Mouse (Mus musculus) embryonic facial prominence, embryonic 15.5 days (tissue): ENCODE results near the gene Psmd1. TPM values are rescaled to one million over a fixed set of nuclear protein-coding genes. Genes with fewer than 3 reads are reported as not detected.

Experiments used
- ATAC-seq: fragments of 200-750 bp; cut with Nextera tagmentation; 2 replicates; pipeline ENCODE4 v1.8.0; 2017; ENCODE audit warnings: low read depth, moderate TSS enrichment; ENCODE audit not compliant: insufficient number of reproducible peaks, low FRiP score, low TSS enrichment
- H3K27ac ChIP-seq: fragments of 300-500 bp; sonication (generic); replicated peaks from 2 replicates; pipeline ENCODE4 v1.5.1; 2015; ENCODE audit warnings: mild to moderate bottlenecking, inconsistent platforms
- H3K27me3 ChIP-seq: fragments of 300-500 bp; sonication (generic); 2 replicates; pipeline ENCODE4 v1.6.1; 2015; ENCODE audit warnings: inconsistent platforms
- H3K36me3 ChIP-seq: fragments of 300-500 bp; sonication (generic); 2 replicates; pipeline ENCODE4 v1.6.1; 2015; ENCODE audit warnings: mild to moderate bottlenecking, inconsistent platforms
- H3K4me1 ChIP-seq: fragments of 300-500 bp; sonication (generic); 2 replicates; pipeline ENCODE4 v1.6.1; 2015; ENCODE audit warnings: inconsistent platforms
- H3K4me2 ChIP-seq: fragments of 300-500 bp; sonication (generic); replicated peaks from 2 replicates; pipeline ENCODE4 v1.6.1; 2015; ENCODE audit warnings: mild to moderate bottlenecking, inconsistent platforms
- H3K4me3 ChIP-seq: fragments of 300-500 bp; sonication (generic); replicated peaks from 2 replicates; pipeline ENCODE4 v1.5.1; 2015; ENCODE audit warnings: mild to moderate bottlenecking, inconsistent platforms
- H3K9ac ChIP-seq: fragments of 300-500 bp; sonication (generic); 2 replicates; pipeline ENCODE4 v1.6.1; 2015; ENCODE audit warnings: inconsistent platforms
- H3K9me3 ChIP-seq: fragments of 300-500 bp; sonication (generic); replicated peaks from 2 replicates; pipeline ENCODE4 v1.6.1; 2016; ENCODE audit warnings: inconsistent platforms
- WGBS: fragments of 180-500 bp; shearing (Covaris S2); methylation state at CpG from one replicate; pipeline ENCODE4 v1.1.7; 2015; 5-methylcytosine and 5-hydroxymethylcytosine counted together
- polyA plus RNA-seq: library from polyadenylated mRNA; unstranded; fragments of >200 nt; fragmentation: Nextera tagmentation; extraction: Ambion mirVana; gene quantifications from 2 replicates; pipeline ENCODE4 v1.2.1, GENCODE M21; 2015

Gene Psmd1
- polyA plus RNA-seq, 1 experiment from 2014 or later, result 149 TPM

GRCm38 (mm10) chr1:86045848-86046805 is 18.1 kb upstream of the Psmd1 start, which contains the start of gene 2810459M11Rik:
Gene 2810459M11Rik, plus strand, starts transcription at chr1:86045863.
- no peaks in the 10 kb centered on the region for H3K9me3 ChIP-seq
- H3K27ac ChIP-seq, result no peak within 1 kb of the TSS
- WGBS, result under 1% methylated on average over 102 of the region's 110 CpGs

DNA sequence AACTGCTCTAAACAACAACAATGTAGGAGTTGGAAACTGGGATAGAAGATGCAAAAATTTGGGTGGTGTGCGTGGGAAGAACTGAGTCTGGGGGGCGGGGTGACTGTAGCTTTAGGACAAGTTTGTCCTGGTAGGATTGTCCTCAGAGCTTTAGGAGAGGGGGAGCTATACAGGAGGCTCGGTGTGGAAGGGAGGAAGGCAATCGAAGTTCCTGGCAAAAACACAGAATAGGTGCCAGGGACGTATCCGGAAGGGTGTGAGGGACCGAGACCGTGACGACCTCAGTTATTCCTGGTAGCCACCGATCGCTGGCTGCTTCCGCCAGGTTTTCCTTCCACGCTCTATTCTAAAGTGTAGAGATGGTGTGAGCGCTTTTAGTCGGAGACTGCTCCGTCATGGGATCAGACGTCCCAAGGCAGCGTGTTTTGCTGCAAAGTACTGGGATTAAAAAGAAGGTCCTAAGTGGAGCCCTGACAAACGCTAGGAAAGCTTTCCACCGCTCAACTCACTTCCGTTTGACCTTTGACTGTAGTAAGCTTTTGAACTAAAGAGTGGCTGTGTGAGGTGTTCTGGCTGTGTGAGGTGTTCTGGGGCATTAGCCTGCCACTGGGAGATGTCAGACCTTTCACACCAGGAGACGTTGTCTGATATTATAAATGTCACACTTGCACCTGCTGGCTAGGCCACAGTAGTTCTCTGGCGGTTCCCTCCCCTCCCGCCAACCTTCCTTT is 17.2 kb upstream of the Psmd1 start:
- H3K4me1 ChIP-seq, result peaks cover 15% of the 10 kb centered on the region
- no peaks in the 10 kb centered on the region for H3K9me3 ChIP-seq
- peaks cover 62% of the 10 kb centered on the region for H3K27me3 ChIP-seq
- no peak for ATAC-seq
- no peaks in the 10 kb centered on the region for H3K36me3 ChIP-seq
- 8% methylated on average over 24 of the region's 24 CpGs for WGBS
- H3K4me2 ChIP-seq, result peak overlapping the region; percentile 97
- no peak overlapping the region for H3K27ac ChIP-seq
- peak overlapping the region; percentile 53 for H3K4me3 ChIP-seq
- H3K9ac ChIP-seq, result no peak overlapping the region

More at GRCm38 (mm10) chr1:86045848-86046805, 18.1 kb upstream of the Psmd1 start, which contains the start of gene 2810459M11Rik:
- H3K9ac ChIP-seq, result peak within 1 kb of the TSS; percentile 31
- peak within 1 kb of the TSS; percentile 53 for H3K4me3 ChIP-seq
- peak within 1 kb of the TSS; percentile 97 for H3K4me2 ChIP-seq
- peak; percentile 22; the same call in 1 of the 2 replicates for ATAC-seq
- peaks cover 15% of the 10 kb centered on the region for H3K4me1 ChIP-seq
- H3K27me3 ChIP-seq, result peaks cover 62% of the 10 kb centered on the region
- no peaks in the 10 kb centered on the region for H3K36me3 ChIP-seq

GRCm38 (mm10) chr1:86048231-86048630 is 16.0 kb upstream of the Psmd1 start:
- Histone ChIP-seq H3K36me3 (no peaks in the 10 kb centered on the region), H3K4me2 (no peak overlapping the region), H3K4me3 (no peak overlapping the region), H3K9ac (no peak overlapping the region), H3K27ac (no peak overlapping the region), H3K9me3 (no peaks in the 10 kb centered on the region), H3K4me1 (peaks cover 15% of the 10 kb centered on the region), H3K27me3 (peaks cover 58% of the 10 kb centered on the region)
- ATAC-seq, result no peak
- WGBS, result 73% methylated on average over 4 of the region's 4 CpGs

DNA sequence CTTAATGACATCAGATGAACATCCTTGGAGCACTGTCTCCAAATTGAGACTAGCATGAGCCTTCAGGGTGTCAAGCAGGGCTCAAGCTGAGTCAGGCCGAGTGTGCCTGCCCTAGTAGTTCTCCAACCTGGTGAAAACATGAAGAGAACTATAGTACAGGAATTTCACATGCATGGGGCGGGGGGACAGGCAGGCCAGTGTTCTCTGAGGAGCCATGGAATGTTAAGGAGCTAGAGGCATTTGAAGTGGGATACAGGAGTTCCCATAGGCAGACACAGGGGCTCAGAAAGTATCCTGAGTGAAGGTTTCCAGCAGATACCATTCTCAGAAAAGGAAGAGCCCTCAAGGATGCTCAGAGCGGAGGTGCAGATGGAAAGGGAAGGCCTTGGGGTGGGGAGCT is 15.4 kb upstream of the Psmd1 start:
- peaks cover 15% of the 10 kb centered on the region for H3K4me1 ChIP-seq
- no peak overlapping the region for H3K9ac ChIP-seq
- WGBS, result 83% methylated on average over 3 of the region's 3 CpGs
- no peak overlapping the region for H3K4me2 ChIP-seq
- H3K9me3 ChIP-seq, result no peaks in the 10 kb centered on the region
- no peak for ATAC-seq
- no peak overlapping the region for H3K27ac ChIP-seq
- no peaks in the 10 kb centered on the region for H3K36me3 ChIP-seq
- H3K4me3 ChIP-seq, result no peak overlapping the region
- peaks cover 53% of the 10 kb centered on the region for H3K27me3 ChIP-seq

DNA sequence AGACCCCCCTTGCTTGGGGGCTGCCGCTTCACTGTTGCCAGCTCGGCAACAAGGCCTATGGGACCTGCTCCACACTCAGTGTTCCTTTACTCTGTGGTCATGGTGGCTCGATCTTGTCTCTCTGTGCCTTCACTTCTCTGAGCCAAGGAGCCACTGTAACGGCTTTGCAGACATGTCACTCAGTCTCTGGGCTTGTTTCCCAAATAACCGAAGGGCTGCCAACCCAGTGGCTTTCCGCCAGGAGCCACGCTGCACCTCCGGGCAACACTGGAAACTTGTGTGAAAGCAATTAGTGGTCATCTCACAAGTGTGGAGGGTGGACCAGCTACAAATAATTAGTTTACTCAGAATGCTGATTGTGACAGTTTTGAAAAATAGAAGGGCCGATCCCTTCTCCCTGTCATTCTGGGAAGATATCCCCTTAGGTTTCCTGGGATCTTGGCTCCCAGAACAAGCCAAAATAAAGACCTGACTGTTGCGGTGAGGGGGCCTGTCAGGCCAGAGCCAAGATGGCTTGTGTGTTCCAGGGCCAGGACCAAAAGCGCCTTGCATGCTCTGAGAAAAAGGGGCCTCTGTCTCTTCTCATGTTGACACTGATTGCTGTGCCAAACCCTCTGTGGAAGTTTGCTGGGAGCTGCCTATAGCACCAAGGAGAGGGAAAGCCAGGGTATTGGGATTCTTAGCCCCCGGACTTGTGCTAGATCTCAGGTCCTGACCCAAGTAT is 10.8 kb upstream of the Psmd1 start:
- Histone ChIP-seq H3K9ac (no peak overlapping the region), H3K4me2 (no peak overlapping the region), H3K27me3 (peaks cover 8% of the 10 kb centered on the region), H3K9me3 (no peaks in the 10 kb centered on the region), H3K27ac (no peak overlapping the region), H3K4me3 (no peak overlapping the region), H3K36me3 (no peaks in the 10 kb centered on the region), H3K4me1 (no peaks in the 10 kb centered on the region)
- ATAC-seq, result peak; percentile 57
- WGBS, result 68% methylated on average over 12 of the region's 12 CpGs

GRCm38 (mm10) chr1:86054943-86055342 is 9.2 kb upstream of the Psmd1 start:
- Histone ChIP-seq H3K27me3 (no peaks in the 10 kb centered on the region), H3K4me3 (no peak overlapping the region), H3K4me1 (0 out of 2 replicates have a peak, but pooled peaks cover 3% of the 10 kb centered on the region), H3K36me3 (no peaks in the 10 kb centered on the region), H3K9ac (no peak overlapping the region), H3K4me2 (no peak overlapping the region), H3K27ac (no peak overlapping the region), H3K9me3 (no peaks in the 10 kb centered on the region)
- ATAC-seq, result no peak
- 50% methylated on average over 3 of the region's 3 CpGs for WGBS

DNA sequence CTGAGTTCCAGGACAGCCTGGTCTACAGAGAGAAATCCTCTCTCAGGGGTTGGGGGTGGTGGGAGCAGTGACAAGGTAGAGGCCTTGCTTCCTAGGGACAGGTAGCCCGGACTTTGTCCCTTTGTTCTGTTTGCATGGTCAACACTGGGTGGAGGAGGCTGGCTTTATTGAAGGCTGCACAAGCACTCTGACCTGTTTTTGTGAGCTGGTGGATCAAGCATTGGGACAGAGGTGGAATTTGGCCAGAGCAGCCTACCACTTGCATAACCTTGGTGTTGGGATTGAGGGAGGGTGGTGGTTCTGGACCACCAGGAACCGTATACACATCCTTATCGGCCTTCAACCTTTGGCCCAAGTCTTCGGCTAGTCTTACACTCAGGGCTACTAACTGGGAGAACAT is 7.9 kb upstream of the Psmd1 start:
- no peak overlapping the region for H3K27ac ChIP-seq
- no peaks in the 10 kb centered on the region for H3K9me3 ChIP-seq
- H3K9ac ChIP-seq, result no peak overlapping the region
- 0 out of 2 replicates have a peak, but pooled peaks cover 3% of the 10 kb centered on the region for H3K4me1 ChIP-seq
- no peaks in the 10 kb centered on the region for H3K27me3 ChIP-seq
- 87% methylated on average over 4 of the region's 4 CpGs for WGBS
- no peak for ATAC-seq
- no peaks in the 10 kb centered on the region for H3K36me3 ChIP-seq
- H3K4me2 ChIP-seq, result no peak overlapping the region
- no peak overlapping the region for H3K4me3 ChIP-seq

DNA sequence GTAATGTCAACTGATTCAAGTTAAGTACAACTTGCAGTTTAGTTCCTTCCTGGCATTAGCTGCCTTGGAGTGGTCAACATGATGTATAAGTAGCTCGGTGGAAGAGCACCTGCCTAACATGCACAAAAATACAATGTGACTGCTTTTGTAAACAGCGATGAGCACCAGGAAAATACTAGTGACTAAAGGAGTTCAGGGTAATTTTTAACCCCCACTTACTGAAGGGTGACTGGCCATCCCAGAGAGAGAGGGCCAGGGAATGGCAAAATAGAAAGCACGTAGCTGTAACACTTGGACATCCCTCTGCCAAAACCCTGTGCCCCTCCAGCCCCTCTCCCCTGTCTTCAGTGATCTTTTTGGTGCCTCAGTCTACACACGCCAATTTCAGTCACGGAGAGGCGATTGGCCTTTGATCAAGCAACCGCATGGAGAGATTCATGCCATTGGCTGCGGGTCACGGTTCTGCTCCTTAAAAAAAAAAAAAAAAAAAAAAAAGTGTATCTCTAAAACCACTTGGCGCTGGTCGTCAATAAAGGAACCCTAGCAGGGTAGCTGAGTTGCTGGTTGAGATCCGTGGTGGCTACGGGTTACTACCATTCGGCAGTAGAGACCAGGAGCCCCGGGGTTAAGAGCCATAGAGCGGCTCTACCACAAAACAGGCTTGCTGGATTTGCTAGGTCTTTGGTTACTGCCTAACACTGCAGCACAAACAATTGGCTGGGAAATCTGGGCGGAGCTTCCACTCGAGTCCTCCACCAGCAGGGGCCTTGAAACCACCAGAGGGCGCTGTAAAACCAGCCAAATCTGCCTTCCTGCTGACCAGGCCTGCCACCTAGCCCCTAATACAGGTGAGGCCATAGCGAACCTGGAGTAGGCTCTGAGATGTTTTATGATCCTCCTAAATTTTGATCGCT is 5.1 kb upstream of the Psmd1 start:
- WGBS, result 10% methylated on average over 21 of the region's 21 CpGs
- H3K9me3 ChIP-seq, result no peaks in the 10 kb centered on the region
- peak overlapping the region; percentile 13; the same call in 1 of the 2 replicates for H3K9ac ChIP-seq
- H3K27me3 ChIP-seq, result no peaks in the 10 kb centered on the region
- ATAC-seq, result peak; percentile 81
- no peaks in the 10 kb centered on the region for H3K36me3 ChIP-seq
- 0 out of 2 replicates have a peak, but pooled peaks cover 3% of the 10 kb centered on the region for H3K4me1 ChIP-seq
- no peak overlapping the region for H3K27ac ChIP-seq
- peak overlapping the region; percentile 38 for H3K4me3 ChIP-seq
- H3K4me2 ChIP-seq, result peak overlapping the region; percentile 58

- no peak overlapping the region for H3K4me2 ChIP-seq
- H3K4me1 ChIP-seq, result peaks cover 13% of the 10 kb centered on the region
- H3K9ac ChIP-seq, result no peak overlapping the region
- WGBS, result 75% methylated on average over 6 of the region's 6 CpGs
- no peaks in the 10 kb centered on the region for H3K27me3 ChIP-seq
- H3K4me3 ChIP-seq, result no peak overlapping the region
- no peak for ATAC-seq
- H3K9me3 ChIP-seq, result no peaks in the 10 kb centered on the region
- no peaks in the 10 kb centered on the region for H3K36me3 ChIP-seq
- no peak overlapping the region for H3K27ac ChIP-seq
Observed at GRCm38 (mm10) chr1:86062523-86062922, 1.7 kb upstream of the Psmd1 start.

DNA sequence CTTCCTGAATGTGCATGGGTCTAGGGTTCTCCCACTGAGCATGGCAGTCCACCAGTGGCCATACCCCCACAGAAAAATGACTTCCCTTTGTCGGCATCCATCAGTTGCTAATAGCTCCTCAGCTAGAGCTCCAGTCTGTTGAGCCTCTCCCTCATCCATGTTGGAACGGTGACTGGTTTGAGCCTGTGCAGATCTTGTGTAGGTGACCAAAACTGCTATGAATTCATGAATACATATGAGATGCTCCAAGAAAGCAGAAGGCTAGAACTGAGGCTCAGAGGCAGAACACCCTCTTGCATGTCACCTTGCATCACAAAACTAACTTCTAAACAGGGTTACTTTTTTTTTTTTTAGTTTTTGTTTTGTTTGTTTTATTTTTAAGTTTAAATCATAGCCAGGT is 12.4 kb downstream of the Psmd1 start:
- no peak for ATAC-seq
- Histone ChIP-seq H3K4me1 (no peaks in the 10 kb centered on the region), H3K4me2 (no peak overlapping the region), H3K27ac (no peak overlapping the region), H3K9me3 (no peaks in the 10 kb centered on the region), H3K36me3 (peaks cover 74% of the 10 kb centered on the region), H3K27me3 (no peaks in the 10 kb centered on the region), H3K9ac (no peak overlapping the region), H3K4me3 (no peak overlapping the region)
- 99% methylated on average over 2 of the region's 2 CpGs for WGBS
